Mouse (Mus musculus): ENCODE measurements around the gene Vash2.
"Not testable (repeated sequence)": the region's sequence is repeated elsewhere in the genome, so short reads cannot be mapped to it uniquely, and the experiment has no call there.

The Vash2 gene

GRCm38 (mm10) chr1:190979100-190979563 is at the start of gene Vash2:
Gene Vash2 (minus strand): TSS chr1:190979296.
- DNase-seq (ENCODE audit: low read depth, low spot score) = peak; percentile 69

- DNase-seq (ENCODE audit: low read depth, low spot score) = peak; percentile 99
Observed at GRCm38 (mm10) chr1:191026021-191026713, 47.1 kb upstream of the Vash2 start, which contains the start of gene Flvcr1. Gene Flvcr1 (minus strand): TSS chr1:191026158.

GRCm38 (mm10) chr1:191025016-191026012 is 46.2 kb upstream of the Vash2 start:
- DNase-seq (ENCODE audit: low read depth, low spot score) = peak; percentile 45

GRCm38 (mm10) chr1:191023806-191024205 is 44.7 kb upstream of the Vash2 start:
- DNase-seq (ENCODE audit: low read depth, low spot score) = not testable (repeated sequence)

GRCm38 (mm10) chr1:191023140-191023539 is 44.0 kb upstream of the Vash2 start:
- DNase-seq (ENCODE audit: low read depth, low spot score) = no peak

GRCm38 (mm10) chr1:191021016-191021415 is 41.9 kb upstream of the Vash2 start:
- no peak for DNase-seq (ENCODE audit: low read depth, low spot score)

- DNase-seq (ENCODE audit: low read depth, low spot score) = no peak
Observed at GRCm38 (mm10) chr1:191020217-191020924, 41.3 kb upstream of the Vash2 start.

GRCm38 (mm10) chr1:191019803-191020202 is 40.7 kb upstream of the Vash2 start:
- DNase-seq (ENCODE audit: low read depth, low spot score) = no peak

GRCm38 (mm10) chr1:191014271-191014670 is 35.2 kb upstream of the Vash2 start:
- DNase-seq (ENCODE audit: low read depth, low spot score) = no peak

- no peak for DNase-seq (ENCODE audit: low read depth, low spot score)
Observed at GRCm38 (mm10) chr1:191008707-191009106, 29.6 kb upstream of the Vash2 start.

GRCm38 (mm10) chr1:191002201-191002600 is 23.1 kb upstream of the Vash2 start:
- no peak for DNase-seq (ENCODE audit: low read depth, low spot score)

- no peak for DNase-seq (ENCODE audit: low read depth, low spot score)
Observed at GRCm38 (mm10) chr1:191000686-191001085, 21.6 kb upstream of the Vash2 start.

GRCm38 (mm10) chr1:190998027-190998426 is 18.9 kb upstream of the Vash2 start:
- no peak for DNase-seq (ENCODE audit: low read depth, low spot score)

- DNase-seq (ENCODE audit: low read depth, low spot score) = no peak
Observed at GRCm38 (mm10) chr1:190996346-190996877, 17.3 kb upstream of the Vash2 start.

GRCm38 (mm10) chr1:190995548-190995947 is 16.5 kb upstream of the Vash2 start:
- DNase-seq (ENCODE audit: low read depth, low spot score) = peak; percentile 45

GRCm38 (mm10) chr1:190989437-190990082 is 10.5 kb upstream of the Vash2 start:
- DNase-seq (ENCODE audit: low read depth, low spot score) = no peak

GRCm38 (mm10) chr1:190981412-190981811 is 2.3 kb upstream of the Vash2 start:
- no peak for DNase-seq (ENCODE audit: low read depth, low spot score)

GRCm38 (mm10) chr1:190980470-190980869 is 1.4 kb upstream of the Vash2 start:
- no peak for DNase-seq (ENCODE audit: low read depth, low spot score)

GRCm38 (mm10) chr1:190978511-190979073 is 504 bp downstream of the Vash2 start:
- no peak for DNase-seq (ENCODE audit: low read depth, low spot score)

- no peak for DNase-seq (ENCODE audit: low read depth, low spot score)
Observed at GRCm38 (mm10) chr1:190978001-190978400, 1.1 kb downstream of the Vash2 start.

Measured in skeletal muscle tissue, adult 2 months (tissue).